Comparison of ENCODE assay signal across 8 mouse cellular contexts in the genomic region with DNA sequence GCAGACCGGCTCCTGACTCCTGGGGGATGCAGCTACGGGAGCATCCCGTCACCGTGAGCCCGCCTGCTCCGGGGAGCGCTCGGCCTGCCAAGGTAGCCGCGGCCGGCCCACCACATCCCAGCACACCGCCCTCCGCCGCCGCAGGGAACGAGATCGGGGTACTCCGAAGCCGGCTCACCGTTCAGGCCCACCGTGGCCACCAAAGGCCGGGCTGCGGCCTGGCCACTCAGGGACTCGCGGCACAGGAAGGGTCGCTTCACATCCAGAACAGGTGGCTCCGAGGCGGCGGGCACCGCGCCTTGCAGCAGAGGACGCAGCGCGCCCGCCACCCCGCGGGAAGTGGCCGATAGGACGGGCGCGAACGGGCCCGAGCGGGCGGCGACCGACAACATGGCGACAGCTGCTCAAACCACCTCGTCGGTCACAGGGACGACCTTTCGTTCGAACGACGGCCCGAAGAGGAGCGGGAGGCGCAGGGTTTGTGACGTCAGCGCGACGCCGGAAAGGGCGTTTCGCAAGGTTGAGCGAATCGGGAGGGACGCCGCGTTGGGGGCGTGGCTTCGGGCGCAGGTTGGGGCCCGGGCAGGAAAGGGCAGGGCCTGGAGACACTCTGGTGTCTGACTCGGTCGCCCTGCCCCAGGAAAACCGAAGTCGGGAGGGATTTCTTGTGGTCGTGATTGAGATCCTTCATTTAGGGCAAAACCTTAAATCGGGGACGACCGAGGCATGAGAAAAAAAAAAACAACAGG. TPM values are rescaled to one million over a fixed set of nuclear protein-coding genes. Genes with fewer than 3 reads are reported as not detected.
A peak's percentile ranks its signal among the peaks of the same experiment; 100 is the strongest.
DNase-seq lines count a peak whose midpoint lies in the region; ATAC-seq lines count a peak whose summit lies in the region.

A gene (minus strand): TSS at position 507 of the 749 bp plus-strand sequence.

- ATAC-seq in hindbrain, embryonic 11.5 days (ENCODE audit: low FRiP score), result peak; percentile 99

- H3K9me3 ChIP-seq in hindbrain, embryonic 11.5 days (ENCODE audit: control insufficient read depth, low read length), result no peaks in the 10 kb centered on the region

- peak within 1 kb of the TSS; percentile 96 for H3K4me3 ChIP-seq in hindbrain, embryonic 11.5 days (ENCODE audit: low read depth, low read length)

- H3K4me2 ChIP-seq in hindbrain, embryonic 11.5 days (replicated peaks; ENCODE audit: low read depth, low read length), result peak within 1 kb of the TSS; percentile 60

- H3K9ac ChIP-seq in hindbrain, embryonic 11.5 days (ENCODE audit: low read depth, low read length), result peak within 1 kb of the TSS; percentile 97

- H3K36me3 ChIP-seq in hindbrain, embryonic 11.5 days (ENCODE audit: control insufficient read depth, insufficient read depth, low read length), result 0 out of 2 replicates have a peak, but pooled peaks cover 3% of the 10 kb centered on the region

- no peaks in the 10 kb centered on the region for H3K27me3 ChIP-seq in hindbrain, embryonic 11.5 days (ENCODE audit: control insufficient read depth, insufficient read depth, low read length)

- H3K4me1 ChIP-seq in hindbrain, embryonic 11.5 days (replicated peaks; ENCODE audit: control insufficient read depth, insufficient read depth, low read length), result no peaks in the 10 kb centered on the region

- H3K27ac ChIP-seq in hindbrain, embryonic 11.5 days (ENCODE audit: low read depth, low read length), result peak within 1 kb of the TSS; percentile 60; the same call in 1 of the 2 replicates

- peak; percentile 97 for DNase-seq in Muller cell, postnatal 12 days (ENCODE audit: inconsistent ontology term)
- peak; percentile 98 for DNase-seq in cerebellum, adult 9-11 months
- DNase-seq in frontal cortex, adult 2 months (ENCODE audit: extremely low spot score in 1 of 2, low spot score in 1 of 2), result peak; percentile 90 to 98
- DNase-seq in hindbrain, embryonic 11.5 days (ENCODE audit: low spot score), result peak; percentile 99
- peak; percentile 97 to 98 for DNase-seq in layer of hippocampus, postnatal 10 days (ENCODE audit: low spot score in 2 of 2)
- DNase-seq in lung, postnatal 10 days, result peak; percentile 99
- peak; percentile 97 for DNase-seq in ovary, postnatal 36 days (ENCODE audit: low spot score)
- peak; percentile 98 for DNase-seq in thymus, postnatal 25 days

- under 1% methylated on average over 78 of the region's 82 CpGs for WGBS in hindbrain, embryonic 11.5 days

RNA-seq across cellular contexts. Expression of the gene that starts here (rescaled TPM):
- 160 and 177 TPM in 2 replicates for polyA plus RNA-seq in frontal cortex, adult 2 months (2012; rRNA removed)
- 255 and 270 TPM in 2 replicates for polyA plus RNA-seq in hindbrain, embryonic 11.5 days (2014; fragmentation: Nextera tagmentation; extraction: Ambion mirVana)
- total RNA-seq in layer of hippocampus, postnatal 10 days (2021), result 100 to 1,000 TPM; 182 to 196 TPM

Comparison
In these comparisons a context has a peak if more than half of its experiments do, and no peak if none do; other contexts are left out.
1. Peak in every context shown above with its lines: DNase-seq, ATAC-seq, H3K4me3 ChIP-seq and H3K27ac ChIP-seq.